Mouse (Mus musculus): ENCODE measurements at regions not wholly inside any gene's neighbourhood (a gene's known extent, or its start where the extent isn't known, plus 50 kb on each side); places are given as distances from the start of the nearest gene placed in this dataset.

DNA sequence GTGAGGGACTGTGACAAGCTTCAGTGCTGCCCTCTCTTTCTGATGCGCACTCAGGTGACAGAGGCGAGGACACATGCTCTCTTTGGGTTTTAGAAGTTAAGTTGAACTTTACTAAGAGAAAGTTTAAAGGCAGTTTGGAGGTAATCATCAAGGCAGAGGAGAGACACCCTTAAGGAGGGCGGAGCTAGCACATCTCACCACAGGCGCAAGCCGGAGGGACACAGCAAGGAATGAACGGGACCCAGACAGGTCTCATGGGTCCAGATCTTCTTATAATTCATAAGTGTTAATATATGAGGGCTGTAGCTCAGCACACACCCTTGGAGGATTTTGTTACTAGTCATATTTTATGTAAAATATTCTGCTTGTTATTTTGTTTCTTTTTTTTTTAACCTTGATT is 518.8 kb upstream of the Adgrl2 start:
- no peak for ATAC-seq
- Histone ChIP-seq H3K4me1 (replicated peaks) (no peaks in the 10 kb centered on the region), H3K4me3 (replicated peaks) (no peak overlapping the region), H3K27ac (no peak overlapping the region), H3K27me3 (replicated peaks) (no peaks in the 10 kb centered on the region), H3K36me3 (no peaks in the 10 kb centered on the region), H3K4me2 (replicated peaks) (no peak overlapping the region), H3K9ac (no peak overlapping the region), H3K9me3 (no peaks in the 10 kb centered on the region)
- WGBS, result 93% methylated on average over 6 of the region's 6 CpGs

DNA sequence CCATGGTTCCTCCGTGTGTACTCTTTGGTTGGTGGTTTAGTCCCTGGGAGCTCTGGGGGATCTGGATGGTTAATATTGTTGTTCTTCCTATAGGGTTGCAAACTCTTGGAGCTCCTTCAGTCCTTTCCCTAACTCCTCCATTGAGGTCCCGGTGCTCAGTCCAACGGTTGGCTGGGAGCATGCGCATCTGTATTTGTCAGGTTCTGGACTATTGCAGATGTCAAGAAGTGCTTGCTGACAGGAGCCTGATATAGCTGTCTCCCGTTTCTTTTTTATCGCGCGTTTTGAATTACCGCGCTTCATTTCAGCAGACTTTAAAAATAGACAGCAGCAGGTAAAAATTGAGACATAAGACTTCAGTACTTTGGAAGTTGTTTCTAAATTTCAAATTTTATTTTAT is 518.3 kb upstream of the Adgrl2 start:
- H3K36me3 ChIP-seq, result no peaks in the 10 kb centered on the region
- no peaks in the 10 kb centered on the region for H3K9me3 ChIP-seq
- ATAC-seq, result no peak
- 90% methylated on average over 10 of the region's 10 CpGs for WGBS
- no peak overlapping the region for H3K27ac ChIP-seq
- H3K4me3 ChIP-seq (replicated peaks), result no peak overlapping the region
- no peaks in the 10 kb centered on the region for H3K27me3 ChIP-seq (replicated peaks)
- H3K9ac ChIP-seq, result no peak overlapping the region
- H3K4me2 ChIP-seq (replicated peaks), result no peak overlapping the region
- no peaks in the 10 kb centered on the region for H3K4me1 ChIP-seq (replicated peaks)

GRCm38 (mm10) chr3:149505692-149506091 is 515.3 kb upstream of the Adgrl2 start:
- Histone ChIP-seq H3K9me3 (no peaks in the 10 kb centered on the region), H3K27ac (no peak overlapping the region), H3K36me3 (no peaks in the 10 kb centered on the region), H3K4me1 (replicated peaks) (no peaks in the 10 kb centered on the region), H3K27me3 (replicated peaks) (no peaks in the 10 kb centered on the region), H3K9ac (no peak overlapping the region), H3K4me3 (replicated peaks) (no peak overlapping the region), H3K4me2 (replicated peaks) (no peak overlapping the region)
- ATAC-seq, result no peak
- WGBS, result 56% methylated on average over 9 of the region's 9 CpGs

GRCm38 (mm10) chr3:149503992-149504391 is 513.6 kb upstream of the Adgrl2 start:
- Histone ChIP-seq H3K9me3 (no peaks in the 10 kb centered on the region), H3K27me3 (replicated peaks) (no peaks in the 10 kb centered on the region), H3K36me3 (no peaks in the 10 kb centered on the region), H3K4me3 (replicated peaks) (no peak overlapping the region), H3K4me1 (replicated peaks) (no peaks in the 10 kb centered on the region), H3K27ac (no peak overlapping the region), H3K9ac (no peak overlapping the region), H3K4me2 (replicated peaks) (no peak overlapping the region)
- ATAC-seq, result no peak
- 94% methylated on average over 2 of the region's 2 CpGs for WGBS

GRCm38 (mm10) chr3:149500130-149500529 is 509.8 kb upstream of the Adgrl2 start:
- Histone ChIP-seq H3K27me3 (replicated peaks) (no peaks in the 10 kb centered on the region), H3K4me1 (replicated peaks) (no peaks in the 10 kb centered on the region), H3K9me3 (no peaks in the 10 kb centered on the region), H3K36me3 (no peaks in the 10 kb centered on the region), H3K4me3 (replicated peaks) (no peak overlapping the region), H3K27ac (no peak overlapping the region), H3K9ac (no peak overlapping the region), H3K4me2 (replicated peaks) (no peak overlapping the region)
- 85% methylated on average over 3 of the region's 3 CpGs for WGBS
- no peak for ATAC-seq

DNA sequence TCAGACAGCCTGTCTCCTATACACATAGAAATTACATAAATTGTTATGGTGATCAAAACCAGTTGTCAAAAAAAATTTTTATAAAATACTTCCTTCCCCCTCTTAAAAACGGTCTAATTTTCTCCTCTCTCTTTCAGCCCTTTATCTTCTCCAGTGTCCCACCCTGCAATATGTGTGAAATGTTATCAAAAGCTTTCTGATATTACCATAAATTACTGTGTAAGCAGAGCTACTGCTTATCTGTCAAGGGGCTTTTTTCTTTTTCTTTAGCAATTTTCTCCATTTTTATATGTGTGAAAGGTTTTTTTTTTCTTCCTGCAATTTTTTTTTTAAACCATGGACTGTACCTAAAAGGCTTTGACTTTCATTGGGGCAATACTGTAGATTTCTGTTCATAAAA is 508.4 kb upstream of the Adgrl2 start:
- Histone ChIP-seq H3K4me2 (replicated peaks) (no peak overlapping the region), H3K4me3 (replicated peaks) (no peak overlapping the region), H3K27me3 (replicated peaks) (no peaks in the 10 kb centered on the region), H3K36me3 (no peaks in the 10 kb centered on the region), H3K9ac (no peak overlapping the region), H3K27ac (no peak overlapping the region), H3K4me1 (replicated peaks) (no peaks in the 10 kb centered on the region), H3K9me3 (no peaks in the 10 kb centered on the region)
- WGBS, result 32% methylated on average over 1 of the region's 1 CpGs
- ATAC-seq, result no peak

DNA sequence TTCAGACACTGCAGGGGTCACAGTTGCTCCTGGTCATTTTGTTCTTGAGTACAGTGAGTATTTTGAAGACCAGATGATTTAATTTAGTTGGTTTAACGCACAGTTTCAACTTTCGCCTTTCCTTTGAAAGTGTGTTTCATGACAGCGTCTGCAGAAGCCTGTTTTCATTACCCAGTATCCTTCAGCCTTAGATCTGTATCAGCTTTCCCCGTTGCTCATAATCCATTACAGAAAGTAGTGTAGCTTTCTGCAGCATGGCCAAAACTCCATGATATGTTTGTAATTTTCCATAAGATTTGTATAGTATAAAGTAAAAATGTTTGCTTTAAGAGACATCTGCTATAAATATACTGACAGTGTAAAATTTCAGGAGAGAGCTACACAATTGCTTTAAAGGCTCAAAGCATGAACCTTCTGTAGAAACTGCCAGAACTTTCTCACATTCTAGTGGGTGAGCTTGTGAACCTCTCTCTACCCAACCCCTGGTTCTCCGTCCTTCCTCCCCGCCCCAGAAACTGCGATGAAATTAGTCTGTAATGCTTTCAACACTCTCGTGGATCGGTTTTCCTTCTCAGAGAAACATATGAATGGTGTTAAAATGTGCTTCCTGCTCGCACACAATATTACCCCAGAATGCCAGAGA is 506.6 kb upstream of the Adgrl2 start:
- peak overlapping the region; percentile 22; the same call in 1 of the 2 replicates for H3K4me2 ChIP-seq (replicated peaks)
- no peaks in the 10 kb centered on the region for H3K4me1 ChIP-seq (replicated peaks)
- H3K9ac ChIP-seq, result no peak overlapping the region
- H3K36me3 ChIP-seq, result no peaks in the 10 kb centered on the region
- 42% methylated on average over 10 of the region's 10 CpGs for WGBS
- no peaks in the 10 kb centered on the region for H3K9me3 ChIP-seq
- H3K27ac ChIP-seq, result peak overlapping the region; percentile 44; the same call in 1 of the 2 replicates
- ATAC-seq, result peak; percentile 67; the same call in 1 of the 2 replicates
- no peaks in the 10 kb centered on the region for H3K27me3 ChIP-seq (replicated peaks)
- H3K4me3 ChIP-seq (replicated peaks), result no peak overlapping the region

DNA sequence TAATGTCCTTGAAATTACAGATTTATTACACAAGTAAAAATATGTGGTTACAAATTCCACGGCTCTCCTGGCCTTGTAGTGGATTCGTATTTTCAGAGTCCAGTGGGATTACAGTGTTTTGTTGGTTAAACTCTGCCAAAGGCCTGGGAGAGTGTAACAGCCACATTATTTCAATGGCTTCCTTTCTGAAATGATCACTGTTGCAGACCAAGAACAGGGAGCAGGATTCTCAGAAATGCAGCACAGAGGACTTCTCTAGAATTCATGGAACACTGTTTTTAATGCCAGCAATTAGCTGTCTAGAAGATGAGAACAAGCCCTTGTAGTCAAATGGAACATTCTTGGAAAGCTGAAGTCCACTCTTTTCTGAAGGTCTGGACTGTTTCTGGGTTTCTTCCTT is 505.8 kb upstream of the Adgrl2 start:
- H3K4me1 ChIP-seq (replicated peaks), result no peaks in the 10 kb centered on the region
- 54% methylated on average over 2 of the region's 2 CpGs for WGBS

GRCm38 (mm10) chr3:149488147-149488546 is 497.8 kb upstream of the Adgrl2 start:
- Histone ChIP-seq H3K9ac (no peak overlapping the region), H3K36me3 (no peaks in the 10 kb centered on the region), H3K27ac (no peak overlapping the region), H3K9me3 (no peaks in the 10 kb centered on the region), H3K4me2 (replicated peaks) (no peak overlapping the region), H3K4me3 (replicated peaks) (no peak overlapping the region), H3K4me1 (replicated peaks) (no peaks in the 10 kb centered on the region), H3K27me3 (replicated peaks) (no peaks in the 10 kb centered on the region)
- WGBS, result 61% methylated on average over 4 of the region's 4 CpGs
- no peak for ATAC-seq

More for the DNA sequence above, 505.8 kb upstream of the Adgrl2 start:
- Histone ChIP-seq H3K9me3 (no peaks in the 10 kb centered on the region), H3K36me3 (no peaks in the 10 kb centered on the region), H3K27me3 (replicated peaks) (no peaks in the 10 kb centered on the region), H3K9ac (no peak overlapping the region), H3K4me3 (replicated peaks) (no peak overlapping the region), H3K27ac (peak overlapping the region; percentile 41; the same call in 1 of the 2 replicates), H3K4me2 (replicated peaks) (no peak overlapping the region)
- no peak; the same call in 1 of the 2 replicates for ATAC-seq

GRCm38 (mm10) chr3:149485406-149485805 is 495.1 kb upstream of the Adgrl2 start:
- Histone ChIP-seq H3K9me3 (no peaks in the 10 kb centered on the region), H3K27me3 (replicated peaks) (no peaks in the 10 kb centered on the region), H3K4me2 (replicated peaks) (no peak overlapping the region), H3K4me1 (replicated peaks) (no peaks in the 10 kb centered on the region), H3K4me3 (replicated peaks) (no peak overlapping the region), H3K36me3 (no peaks in the 10 kb centered on the region), H3K9ac (no peak overlapping the region), H3K27ac (no peak overlapping the region)
- ATAC-seq, result no peak
- WGBS, result 80% methylated on average over 4 of the region's 4 CpGs

- H3K9me3 ChIP-seq, result no peaks in the 10 kb centered on the region
- H3K36me3 ChIP-seq, result no peaks in the 10 kb centered on the region
- no peak overlapping the region for H3K4me2 ChIP-seq (replicated peaks)
- WGBS, result 58% methylated on average over 2 of the region's 2 CpGs
- no peak overlapping the region for H3K4me3 ChIP-seq (replicated peaks)
- H3K27me3 ChIP-seq (replicated peaks), result no peaks in the 10 kb centered on the region
- H3K27ac ChIP-seq, result no peak overlapping the region
- ATAC-seq, result no peak
- H3K9ac ChIP-seq, result no peak overlapping the region
- H3K4me1 ChIP-seq (replicated peaks), result no peaks in the 10 kb centered on the region
Measured at GRCm38 (mm10) chr3:149484319-149484718, 494.0 kb upstream of the Adgrl2 start.

GRCm38 (mm10) chr3:149476151-149476550 is 485.8 kb upstream of the Adgrl2 start:
- Histone ChIP-seq H3K27me3 (replicated peaks) (no peaks in the 10 kb centered on the region), H3K36me3 (no peaks in the 10 kb centered on the region), H3K9ac (no peak overlapping the region), H3K9me3 (no peaks in the 10 kb centered on the region), H3K27ac (no peak overlapping the region), H3K4me1 (replicated peaks) (no peaks in the 10 kb centered on the region), H3K4me2 (replicated peaks) (no peak overlapping the region), H3K4me3 (replicated peaks) (no peak overlapping the region)
- WGBS, result 48% methylated on average over 2 of the region's 2 CpGs
- ATAC-seq, result no peak

DNA sequence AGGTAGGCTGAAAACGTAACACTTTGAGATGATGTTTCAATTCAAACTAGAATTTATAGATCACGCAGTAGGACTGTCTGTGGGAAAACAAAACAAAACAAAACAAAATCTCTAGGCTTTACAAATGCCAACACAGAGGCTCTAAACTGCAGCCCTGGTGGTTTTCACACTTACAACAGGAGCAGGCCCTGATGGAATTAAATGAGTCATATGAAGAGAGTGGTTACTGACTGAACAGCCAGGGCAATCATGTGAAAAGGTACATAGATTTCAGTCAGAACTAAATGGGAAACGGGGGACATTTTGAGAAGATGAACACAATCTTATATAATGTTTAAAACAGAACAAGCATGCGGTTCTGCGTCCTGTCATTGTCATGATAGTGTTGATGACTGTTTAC is 476.6 kb upstream of the Adgrl2 start:
- Histone ChIP-seq H3K9ac (no peak overlapping the region), H3K4me3 (replicated peaks) (no peak overlapping the region), H3K36me3 (no peaks in the 10 kb centered on the region), H3K9me3 (no peaks in the 10 kb centered on the region), H3K27ac (no peak overlapping the region), H3K27me3 (replicated peaks) (no peaks in the 10 kb centered on the region), H3K4me1 (replicated peaks) (no peaks in the 10 kb centered on the region), H3K4me2 (replicated peaks) (no peak overlapping the region)
- 67% methylated on average over 5 of the region's 5 CpGs for WGBS
- ATAC-seq, result no peak

All from intestine, embryonic 15.5 days (tissue).